Mouse (Mus musculus): Measurements from ENCODE around the gene Acss3.

The Acss3 gene

GRCm38 (mm10) chr10:107011142-107011541 lies 112.3 kb downstream of the Acss3 start:
- DNase-seq (ENCODE audit: low spot score in 2 of 2) = no peak

- no peak for DNase-seq (ENCODE audit: low spot score in 2 of 2)
These were observed 125.3 kb downstream of the Acss3 start for GRCm38 (mm10) chr10:106998052-106998625.

- DNase-seq (ENCODE audit: low spot score in 2 of 2) = no peak
These were observed 134.0 kb downstream of the Acss3 start for GRCm38 (mm10) chr10:106989478-106989877.

- no peak for DNase-seq (ENCODE audit: low spot score in 2 of 2)
These were observed 148.0 kb downstream of the Acss3 start for GRCm38 (mm10) chr10:106975193-106976141.

DNA sequence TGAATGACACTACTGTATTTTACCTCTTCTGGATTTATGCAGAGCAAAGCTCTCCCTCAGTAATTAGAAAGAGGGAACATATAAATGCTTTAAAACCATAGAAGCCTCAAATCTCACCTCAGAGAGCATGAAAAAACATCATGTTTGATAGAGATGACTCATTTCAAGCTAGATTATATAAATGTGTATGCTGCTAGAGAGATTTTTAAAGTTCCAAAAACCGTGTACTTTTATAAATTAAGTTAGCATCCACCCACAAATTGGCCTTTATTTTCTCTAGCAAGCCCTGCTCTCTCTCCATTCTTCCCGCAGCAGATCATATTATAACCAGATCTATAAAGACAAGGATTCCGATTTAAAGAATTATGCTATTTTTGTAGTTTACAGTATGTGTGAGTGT lies 164.4 kb downstream of the Acss3 start:
- no peak for DNase-seq (ENCODE audit: low spot score in 2 of 2)

DNA sequence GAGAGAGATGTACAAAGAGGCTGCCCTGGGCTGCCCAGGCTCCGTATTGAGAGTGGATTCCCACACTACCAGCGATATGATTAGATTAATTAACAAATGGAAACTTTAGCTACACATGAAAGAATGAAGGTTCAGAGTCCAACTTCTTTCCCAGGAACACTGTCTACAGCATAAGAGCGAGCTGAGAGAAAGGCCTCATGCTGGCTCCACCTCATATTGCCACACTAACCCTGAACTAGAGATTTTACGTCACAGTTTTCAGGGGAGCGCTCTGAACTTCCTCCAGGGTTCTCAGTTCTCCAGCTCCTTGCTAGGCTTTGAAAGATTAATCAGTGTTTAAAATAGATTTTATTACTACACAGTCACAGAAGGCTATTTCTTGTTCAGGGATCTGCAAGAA lies 182.1 kb downstream of the Acss3 start:
- DNase-seq (ENCODE audit: low spot score in 2 of 2) = no peak

- no peak for DNase-seq (ENCODE audit: low spot score in 2 of 2)
These were observed 184.0 kb downstream of the Acss3 start for GRCm38 (mm10) chr10:106939441-106939840.

- peak in 1 of 2 experiments; percentile 20 for DNase-seq (ENCODE audit: low spot score in 2 of 2)
These were observed 184.6 kb downstream of the Acss3 start for GRCm38 (mm10) chr10:106938851-106939250.

DNA sequence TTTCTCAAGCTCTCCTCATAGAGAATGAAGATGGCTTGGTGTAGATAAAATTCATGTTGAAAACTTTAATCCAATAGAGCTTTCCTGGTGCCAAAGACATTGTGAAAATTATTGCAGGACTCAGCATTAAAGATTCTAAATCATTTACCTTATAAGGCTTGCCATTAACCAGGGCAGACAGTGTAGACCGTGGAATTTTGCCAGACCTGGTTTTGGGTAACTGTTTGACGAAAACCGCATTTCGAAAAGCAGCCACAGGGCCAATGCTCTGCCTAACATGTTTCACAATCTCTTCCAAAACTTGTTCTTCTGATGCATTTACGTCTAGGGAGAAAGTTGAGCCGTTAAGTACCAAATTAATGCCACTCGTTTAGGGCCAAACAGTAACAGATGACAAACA lies 186.5 kb downstream of the Acss3 start:
- no peak for DNase-seq (ENCODE audit: low spot score in 2 of 2)

DNA sequence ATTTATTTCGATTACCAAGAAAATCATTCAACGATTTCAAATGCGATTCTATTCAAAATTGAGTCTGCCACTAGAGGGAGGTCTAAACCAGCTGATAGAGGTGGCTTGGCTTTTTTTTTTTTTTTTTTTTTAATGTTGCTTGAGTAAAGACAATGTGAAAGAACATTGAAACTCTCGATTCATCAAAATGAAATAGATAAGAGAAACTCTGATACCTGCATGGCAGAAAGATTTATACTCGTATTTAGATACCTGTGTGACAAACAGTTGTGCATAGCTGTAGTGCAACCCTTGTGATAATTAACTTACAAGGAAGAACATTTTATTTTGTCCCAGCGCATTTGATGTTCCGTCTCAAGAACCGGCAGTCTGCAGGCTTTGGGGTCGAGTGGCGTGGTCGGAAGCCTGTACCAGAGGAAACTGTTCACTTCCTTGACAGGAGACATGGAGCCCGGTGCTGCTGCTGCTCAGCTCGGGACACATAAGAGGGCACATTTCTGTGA lies 190.8 kb downstream of the Acss3 start:
- DNase-seq (ENCODE audit: low spot score in 2 of 2) = no peak

DNA sequence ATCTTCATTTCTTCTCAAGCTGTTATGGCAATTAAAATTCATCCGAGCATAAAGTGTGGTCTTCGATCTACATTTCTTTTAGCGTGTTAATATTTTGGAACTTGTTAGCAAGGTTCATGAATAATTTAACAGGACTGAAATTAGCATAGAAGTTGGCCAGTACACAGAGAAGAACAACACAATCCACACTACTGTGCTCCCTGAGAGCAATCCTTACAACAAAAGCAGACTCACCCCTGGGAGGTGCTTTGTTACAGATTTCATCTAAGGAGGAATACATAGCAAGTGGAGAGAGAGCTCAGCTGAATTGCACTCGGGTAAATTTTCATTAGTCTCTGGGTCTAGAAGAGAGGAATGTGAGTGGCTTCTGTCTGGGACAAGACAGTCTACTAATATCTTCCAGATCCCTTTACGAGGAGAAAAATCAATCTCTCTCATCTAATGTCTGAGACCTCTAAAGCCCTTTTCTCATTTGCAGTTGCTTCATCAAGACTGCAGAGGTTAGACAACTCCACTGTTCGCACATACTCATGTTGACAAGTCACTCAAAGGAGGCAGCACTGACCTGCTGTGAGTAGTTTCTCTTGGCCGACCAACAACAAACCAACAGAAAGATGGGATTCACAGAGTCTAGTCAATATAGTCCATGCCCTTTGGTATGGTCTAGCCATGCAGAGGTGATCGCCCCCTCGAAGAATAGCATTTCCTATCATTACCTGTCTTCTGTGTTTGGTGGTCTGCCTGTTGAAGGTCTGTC lies 194.7 kb downstream of the Acss3 start:
- no peak for DNase-seq (ENCODE audit: low spot score in 2 of 2)

- no peak for DNase-seq (ENCODE audit: low spot score in 2 of 2)
These were observed 198.7 kb downstream of the Acss3 start for GRCm38 (mm10) chr10:106924798-106925197.

- no peak for DNase-seq (ENCODE audit: low spot score in 2 of 2)
These were observed 199.1 kb downstream of the Acss3 start for GRCm38 (mm10) chr10:106924334-106924733.

DNA sequence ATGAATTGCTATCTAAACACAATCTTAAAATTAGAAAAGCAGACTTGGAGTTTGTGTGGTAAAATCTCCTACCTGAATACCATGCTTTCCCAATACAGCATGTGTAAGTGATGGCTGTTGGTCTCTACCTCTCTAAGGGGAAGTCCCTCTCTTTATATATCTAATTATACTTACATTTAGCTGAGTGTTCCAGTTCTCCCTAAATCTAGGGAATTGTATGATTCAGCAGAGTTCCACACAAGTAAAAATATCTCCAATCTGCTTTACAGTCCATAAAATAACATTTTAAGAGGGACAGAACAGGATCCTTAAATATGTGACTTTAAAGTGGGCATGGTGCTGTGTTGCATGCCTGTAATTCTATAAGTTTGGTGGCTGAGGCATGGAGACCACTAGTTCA lies 208.6 kb downstream of the Acss3 start:
- no peak for DNase-seq (ENCODE audit: low spot score in 2 of 2)

DNA sequence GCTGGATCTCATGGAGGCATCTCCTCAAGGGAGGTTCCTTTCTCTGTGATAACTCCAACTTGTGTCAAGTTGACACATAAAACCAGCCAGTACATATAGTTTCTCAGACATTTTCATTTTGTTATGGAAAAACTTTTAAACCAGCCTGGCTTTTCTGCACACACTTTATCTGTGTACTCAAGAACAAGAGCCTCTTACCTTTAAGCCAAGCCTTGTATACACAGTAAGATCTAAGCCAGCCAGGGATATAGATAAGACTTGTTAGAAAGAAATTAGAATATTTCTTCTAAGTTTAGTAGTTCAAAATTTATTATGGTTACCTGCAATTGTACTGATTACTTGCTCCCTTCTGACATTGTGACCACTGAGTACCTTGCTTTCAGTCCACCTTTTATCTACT lies 209.2 kb downstream of the Acss3 start:
- DNase-seq (ENCODE audit: low spot score in 2 of 2) = no peak

GRCm38 (mm10) chr10:106913032-106913431 lies 210.4 kb downstream of the Acss3 start:
- DNase-seq (ENCODE audit: low spot score in 2 of 2) = no peak

GRCm38 (mm10) chr10:106910108-106910507 lies 213.4 kb downstream of the Acss3 start:
- DNase-seq (ENCODE audit: low spot score in 2 of 2) = no peak

- DNase-seq (ENCODE audit: low spot score in 2 of 2) = no peak
These were observed 227.1 kb downstream of the Acss3 start for GRCm38 (mm10) chr10:106896351-106896750.

Measured in frontal cortex, postnatal 36 days (tissue).